Mouse (Mus musculus) heart, postnatal 0 days (tissue): ENCODE results near the gene Psmb1. TPM values are rescaled to one million over a fixed set of nuclear protein-coding genes. Genes with fewer than 3 reads are reported as not detected.

ENCODE experiments used
- ATAC-seq: fragments of 200-750 bp; cut with Nextera tagmentation; 2 replicates; pipeline ENCODE4 v1.8.0; 2017; ENCODE audit warnings: low read depth, moderate number of reproducible peaks, moderate library complexity; ENCODE audit not compliant: insufficient read depth
- DNase-seq: peaks from one replicate; pipeline ENCODE4 v3.0.0-alpha.2; 2016; ENCODE audit warnings: low spot score
- H3K27ac ChIP-seq: fragments of 300-500 bp; sonication (generic); 2 replicates; pipeline ENCODE4 v1.5.1; 2014; ENCODE audit warnings: low read depth, mild to moderate bottlenecking
- H3K27me3 ChIP-seq: fragments of 300-500 bp; sonication (generic); 2 replicates; pipeline ENCODE4 v1.6.1; 2014; ENCODE audit warnings: low read length, mixed read lengths; ENCODE audit not compliant: control insufficient read depth, insufficient read depth
- H3K36me3 ChIP-seq: fragments of 300-500 bp; sonication (generic); replicated peaks from 2 replicates; pipeline ENCODE4 v1.6.1; 2014; ENCODE audit warnings: low read length, mixed read lengths; ENCODE audit not compliant: control insufficient read depth, insufficient read depth
- H3K4me1 ChIP-seq: fragments of 300-500 bp; sonication (generic); 2 replicates; pipeline ENCODE4 v1.6.1; 2014; ENCODE audit warnings: antibody characterized with exemption; ENCODE audit not compliant: control insufficient read depth, insufficient read depth
- H3K4me2 ChIP-seq: fragments of 300-500 bp; sonication (generic); 2 replicates; pipeline ENCODE4 v1.6.1; 2014; ENCODE audit warnings: low read depth, mild to moderate bottlenecking, low read length, moderate library complexity
- H3K4me3 ChIP-seq: fragments of 300-500 bp; sonication (generic); 2 replicates; pipeline ENCODE4 v1.5.1; 2014; ENCODE audit warnings: low read depth, low read length
- H3K9ac ChIP-seq: fragments of 300-500 bp; sonication (generic); replicated peaks from 2 replicates; pipeline ENCODE4 v1.6.1; 2014; ENCODE audit warnings: low read depth, low read length, mixed read lengths
- H3K9me3 ChIP-seq: fragments of 300-500 bp; sonication (generic); replicated peaks from 2 replicates; pipeline ENCODE4 v1.6.1; 2016; ENCODE audit warnings: low read length; ENCODE audit not compliant: control insufficient read depth
- CTCF ChIP-seq: IDR thresholded peaks from 2 replicates; pipeline ENCODE4 v1.5.1; 2016; ENCODE audit warnings: antibody characterized with exemption, control low read depth, low read depth
- EP300 ChIP-seq: IDR thresholded peaks from 2 replicates; pipeline ENCODE4 v1.6.1; 2016; ENCODE audit warnings: antibody characterized with exemption, low read depth
- WGBS: fragments of 180-500 bp; shearing (Covaris S2); extraction: QIAGEN DNeasy Blood & Tissue Kit; methylation state at CpG from one replicate; pipeline ENCODE4 v1.1.7; 2014; 5-methylcytosine and 5-hydroxymethylcytosine counted together
- polyA plus RNA-seq: library from polyadenylated mRNA; unstranded; fragments of >200 nt; fragmentation: Nextera tagmentation; extraction: Ambion mirVana; gene quantifications from 2 replicates; pipeline ENCODE4 v1.2.1, GENCODE M21; 2015
- total RNA-seq: library from RNA; depleted of rRNA; stranded (reverse); fragments of >200 nt; gene quantifications from 2 replicates; pipeline ENCODE4 v1.2.3, GENCODE M21; 2014; ENCODE audit warnings: low replicate concordance

Gene Psmb1
- total and polyA plus RNA-seq, 2 experiments from 2014 or later: 91.4 to 228 TPM

GRCm38 (mm10) chr17:15447831-15448230 lies 51.7 kb downstream of the Psmb1 start:
- Histone ChIP-seq H3K9me3 (no peaks in the 10 kb centered on the region), H3K9ac (no peak overlapping the region), H3K27me3 (no peaks in the 10 kb centered on the region), H3K36me3 (no peaks in the 10 kb centered on the region), H3K27ac (no peak overlapping the region), H3K4me1 (no peaks in the 10 kb centered on the region), H3K4me3 (no peak overlapping the region), H3K4me2 (no peak overlapping the region)
- no peak for TF ChIP-seq CTCF
- no peak for DNase-seq
- 74% methylated on average over 5 of the region's 5 CpGs for WGBS
- ATAC-seq: no peak

DNA sequence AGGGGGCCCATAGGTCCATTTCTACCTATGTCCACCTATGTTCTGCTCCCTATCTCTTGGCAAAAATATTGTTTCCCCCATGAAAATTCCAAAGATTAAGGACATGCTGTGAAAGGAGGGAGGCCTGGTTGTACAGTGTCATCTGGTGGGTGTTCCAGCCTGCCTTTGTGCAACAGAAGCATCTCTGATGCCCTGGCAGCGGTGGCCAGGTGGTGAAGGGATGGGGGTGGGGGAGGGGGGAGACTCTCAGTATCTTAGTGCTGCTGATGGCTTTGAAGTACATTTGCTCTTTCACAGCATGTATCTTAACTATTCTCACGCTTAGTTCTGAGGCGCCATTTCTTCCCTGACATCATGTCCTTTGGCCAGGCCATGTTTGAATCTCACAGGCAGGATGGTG lies 54.1 kb downstream of the Psmb1 start:
- no peaks in the 10 kb centered on the region for H3K27me3 ChIP-seq
- ATAC-seq (no peak), DNase-seq (no peak)
- 60% methylated on average over 3 of the region's 3 CpGs for WGBS
- H3K9ac ChIP-seq: no peak overlapping the region
- H3K4me2 ChIP-seq: no peak overlapping the region
- H3K4me3 ChIP-seq: no peak overlapping the region
- H3K36me3 ChIP-seq: no peaks in the 10 kb centered on the region
- peaks cover 5% of the 10 kb centered on the region; the same call in 1 of the 2 replicates for H3K4me1 ChIP-seq
- no peak overlapping the region for H3K27ac ChIP-seq
- no peaks in the 10 kb centered on the region for H3K9me3 ChIP-seq
- no peak for TF ChIP-seq CTCF
- no peak for TF ChIP-seq EP300

DNA sequence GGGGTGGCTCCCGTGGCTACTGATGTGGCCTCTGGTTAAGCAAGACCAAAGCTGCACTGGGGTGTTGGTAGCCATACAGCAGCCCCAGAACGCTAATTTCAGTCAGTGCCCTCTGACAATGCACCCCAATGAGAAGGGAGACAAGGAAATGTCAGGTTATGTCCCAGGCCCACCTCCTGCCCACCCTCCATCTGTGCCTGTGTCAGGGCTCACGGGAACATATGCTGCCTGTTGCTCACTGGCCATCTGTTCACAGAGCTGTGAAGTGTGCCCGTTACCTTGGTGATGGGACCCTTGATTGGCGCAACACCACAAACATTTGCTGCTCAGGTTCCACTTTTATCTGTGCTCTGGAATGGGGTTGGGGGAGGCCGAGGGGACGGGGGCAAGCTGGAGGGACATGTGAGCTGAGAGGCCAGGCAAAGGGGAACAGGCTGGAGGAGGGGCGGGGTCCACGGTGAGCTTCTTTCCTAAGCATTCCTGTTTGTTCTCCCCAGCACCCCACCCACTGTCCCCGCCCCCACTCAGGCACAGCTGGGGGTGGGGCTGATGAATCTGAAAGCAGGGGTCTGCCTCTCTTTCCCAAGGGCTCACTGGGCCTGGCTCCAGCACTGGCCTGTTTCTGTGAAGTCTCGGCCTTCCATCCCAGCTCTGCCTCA lies 59.0 kb downstream of the Psmb1 start:
- Histone ChIP-seq H3K4me3 (no peak overlapping the region), H3K9ac (0 out of 2 replicates have a peak overlapping the region, but pooled peaks have one; percentile 18), H3K36me3 (no peaks in the 10 kb centered on the region), H3K4me2 (peak overlapping the region; percentile 6; the same call in 1 of the 2 replicates), H3K9me3 (no peaks in the 10 kb centered on the region), H3K27me3 (no peaks in the 10 kb centered on the region), H3K27ac (no peak overlapping the region), H3K4me1 (peaks cover 7% of the 10 kb centered on the region; the same call in 1 of the 2 replicates)
- no peak for TF ChIP-seq EP300
- no peak for TF ChIP-seq CTCF
- DNase-seq (no peak), ATAC-seq (peak; percentile 41)
- 16% methylated on average over 11 of the region's 11 CpGs for WGBS

DNA sequence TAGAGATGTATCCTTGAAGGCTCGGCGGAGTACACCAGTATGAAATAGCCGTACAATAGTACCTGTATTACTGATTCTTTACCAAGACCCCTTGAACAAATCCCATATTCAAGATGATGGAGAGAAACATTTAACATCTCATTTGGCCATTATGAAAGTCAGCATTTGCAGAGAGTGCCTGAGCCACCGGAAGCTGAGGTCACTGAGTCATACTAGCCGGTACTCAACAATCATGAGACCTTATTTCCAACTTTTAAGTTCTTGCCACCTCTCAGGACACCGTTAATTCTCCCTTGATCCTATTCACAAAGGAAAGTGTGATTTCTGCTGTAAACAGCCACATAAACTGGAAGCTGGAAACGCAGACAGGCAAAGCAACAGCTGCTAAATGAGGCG lies 59.5 kb downstream of the Psmb1 start:
- Histone ChIP-seq H3K9me3 (no peaks in the 10 kb centered on the region), H3K36me3 (no peaks in the 10 kb centered on the region), H3K4me3 (no peak overlapping the region), H3K4me2 (0 out of 2 replicates have a peak overlapping the region, but pooled peaks have one; percentile 6), H3K27ac (no peak overlapping the region), H3K9ac (no peak overlapping the region), H3K4me1 (peaks cover 7% of the 10 kb centered on the region; the same call in 1 of the 2 replicates), H3K27me3 (no peaks in the 10 kb centered on the region)
- TF ChIP-seq EP300 (no peak), CTCF (no peak)
- 61% methylated on average over 8 of the region's 8 CpGs for WGBS
- ATAC-seq (no peak), DNase-seq (no peak)

- 73% methylated on average over 3 of the region's 3 CpGs for WGBS
- H3K27me3 ChIP-seq: no peaks in the 10 kb centered on the region
- H3K9ac ChIP-seq: no peak overlapping the region
- TF ChIP-seq CTCF: no peak
- TF ChIP-seq EP300: no peak
- ATAC-seq: no peak
- H3K4me2 ChIP-seq: no peak overlapping the region
- H3K36me3 ChIP-seq: peaks cover 26% of the 10 kb centered on the region
- no peak overlapping the region for H3K4me3 ChIP-seq
- no peak overlapping the region for H3K27ac ChIP-seq
- no peak for DNase-seq
- H3K9me3 ChIP-seq: no peaks in the 10 kb centered on the region
- no peaks in the 10 kb centered on the region for H3K4me1 ChIP-seq
Observed at GRCm38 (mm10) chr17:15434748-15435147, 64.8 kb downstream of the Psmb1 start.

DNA sequence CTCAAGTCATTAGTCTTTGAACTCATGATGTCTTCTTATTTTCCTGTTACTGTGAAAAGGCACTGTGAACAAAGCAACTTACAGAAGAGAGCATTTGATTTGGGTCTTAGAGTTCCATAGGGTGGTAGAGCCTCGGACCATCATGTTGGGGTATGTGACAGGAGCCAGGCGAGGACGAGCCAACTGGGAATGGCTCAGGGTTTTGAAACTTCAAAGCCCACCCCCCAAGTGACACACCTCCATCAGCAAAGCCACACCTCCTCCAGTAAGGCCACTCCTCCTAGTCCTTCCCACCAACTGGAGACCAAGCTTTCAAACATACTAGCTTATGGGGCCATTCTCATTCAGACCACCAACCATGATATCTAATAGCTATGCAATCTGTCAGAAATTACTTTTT lies 67.5 kb downstream of the Psmb1 start:
- H3K4me2 ChIP-seq: no peak overlapping the region
- DNase-seq (no peak), ATAC-seq (no peak)
- H3K27me3 ChIP-seq: no peaks in the 10 kb centered on the region
- no peak overlapping the region for H3K4me3 ChIP-seq
- peaks cover 38% of the 10 kb centered on the region for H3K36me3 ChIP-seq
- H3K4me1 ChIP-seq: no peaks in the 10 kb centered on the region
- TF ChIP-seq CTCF: no peak
- TF ChIP-seq EP300: no peak
- WGBS: 88% methylated on average over 3 of the region's 3 CpGs
- no peak overlapping the region for H3K27ac ChIP-seq
- H3K9ac ChIP-seq: no peak overlapping the region
- H3K9me3 ChIP-seq: no peaks in the 10 kb centered on the region
